Mouse (Mus musculus) CH12.LX (cell line): ENCODE data around the gene Snu13. TPM values are rescaled to one million over a fixed set of nuclear protein-coding genes. Genes with fewer than 3 reads are reported as not detected.

Experiments
- DNase-seq: peaks from one replicate; pipeline ENCODE4 v3.0.0-alpha.2; 2013; ENCODE audit errors: extremely low read depth
- H3K27ac ChIP-seq: 2 replicates; pipeline ENCODE4 v1.5.1; 2012; ENCODE audit warnings: low read depth, mild to moderate bottlenecking, control low read depth, moderate library complexity; ENCODE audit not compliant: insufficient read depth
- H3K27me3 ChIP-seq: replicated peaks from 2 replicates; pipeline ENCODE3; 2012; ENCODE audit warnings: inconsistent platforms
- H3K36me3 ChIP-seq, 2 experiments: replicated peaks in 1 of 2; 2 replicates each; pipeline versions ENCODE3 to v1.6.1; 2012; ENCODE audit warnings: inconsistent platforms in 1 of 2, low read length in 1 of 2, mild to moderate bottlenecking in 1 of 2, mixed read lengths in 1 of 2, moderate library complexity in 1 of 2; ENCODE audit not compliant: control insufficient read depth in 1 of 2, insufficient read depth in 1 of 2
- H3K4me1 ChIP-seq, 2 experiments: 2 replicates each; pipeline ENCODE4 v1.6.1; 2012; ENCODE audit warnings: inconsistent platforms in 1 of 2, moderate library complexity in 1 of 2; ENCODE audit not compliant: insufficient read depth in 2 of 2, control insufficient read depth in 1 of 2
- H3K4me2 ChIP-seq: 2 replicates; pipeline ENCODE4 v1.6.1; 2012; ENCODE audit warnings: low read depth, mild to moderate bottlenecking, control low read depth; ENCODE audit not compliant: poor library complexity, insufficient read depth, severe bottlenecking
- H3K4me3 ChIP-seq, 3 experiments: fragments of 150-350 bp in 1 of 3; sonication (generic) in 1 of 3; replicated peaks in 1 of 3; 2 replicates each; pipeline versions ENCODE3 to v1.5.1; 2011 to 2012; ENCODE audit warnings: low read depth in 2 of 3, low read length in 2 of 3, mild to moderate bottlenecking in 2 of 3, moderate library complexity in 2 of 3, control low read depth in 1 of 3, improper control_type of control experiment in 1 of 3, inconsistent platforms in 1 of 3, mixed read lengths in 1 of 3; ENCODE audit not compliant: poor library complexity in 1 of 3
- H3K79me2 ChIP-seq: replicated peaks from 2 replicates; pipeline ENCODE4 v1.6.1; 2012; ENCODE audit warnings: mild to moderate bottlenecking, moderate library complexity; ENCODE audit not compliant: control insufficient read depth, poor library complexity, insufficient read depth, severe bottlenecking; ENCODE audit errors: extremely low read depth
- H3K9ac ChIP-seq: 2 replicates; pipeline ENCODE4 v1.6.1; 2012; ENCODE audit warnings: low read depth, mild to moderate bottlenecking, control low read depth, moderate library complexity; ENCODE audit not compliant: insufficient read depth
- H3K9me3 ChIP-seq: replicated peaks from 2 replicates; pipeline ENCODE3; 2012; ENCODE audit warnings: low read length, inconsistent platforms, mixed read lengths
- CHD2 ChIP-seq: IDR thresholded peaks from 2 replicates; pipeline ENCODE4 v1.6.1; 2011; ENCODE audit warnings: low read length, improper control_type of control experiment
- ELF1 ChIP-seq: IDR thresholded peaks from 2 replicates; pipeline ENCODE4 v1.6.1; 2014; ENCODE audit warnings: low read depth, mild to moderate bottlenecking, inconsistent platforms, low read length, improper control_type of control experiment
- EP300 ChIP-seq: IDR thresholded peaks from 2 replicates; pipeline ENCODE4 v1.6.1; 2011; ENCODE audit warnings: low read length, improper control_type of control experiment
- ETS1 ChIP-seq: conservative IDR thresholded peaks from 2 replicates; pipeline ENCODE4 v1.6.1; 2012; ENCODE audit warnings: low read depth, mild to moderate bottlenecking, inconsistent platforms, low read length, improper control_type of control experiment, moderate library complexity
- HCFC1 ChIP-seq: IDR thresholded peaks from 2 replicates; pipeline ENCODE4 v1.6.1; 2012; ENCODE audit warnings: low read depth, mild to moderate bottlenecking, inconsistent platforms, low read length, improper control_type of control experiment
- JUND ChIP-seq: conservative IDR thresholded peaks from 2 replicates; pipeline ENCODE4 v1.6.1; 2011; ENCODE audit warnings: low read depth, low read length, improper control_type of control experiment
- KAT2A ChIP-seq: IDR thresholded peaks from 2 replicates; pipeline ENCODE4 v1.6.1; 2012; ENCODE audit warnings: low read length, improper control_type of control experiment, inconsistent platforms; ENCODE audit not compliant: insufficient replicate concordance
- MAX ChIP-seq: IDR thresholded peaks from 2 replicates; pipeline ENCODE4 v1.6.1; 2011; ENCODE audit warnings: low read length, improper control_type of control experiment
- NRF1 ChIP-seq: IDR thresholded peaks from 2 replicates; pipeline ENCODE4 v1.6.1; 2014; ENCODE audit warnings: low read depth, mild to moderate bottlenecking, inconsistent platforms, low read length, improper control_type of control experiment, moderate library complexity
- POLR2A ChIP-seq: IDR thresholded peaks from 2 replicates; pipeline ENCODE4 v1.6.1; 2011; ENCODE audit warnings: low read depth, mild to moderate bottlenecking, improper control_type of control experiment, low read length
- RCOR1 ChIP-seq: conservative IDR thresholded peaks from 2 replicates; pipeline ENCODE4 v1.6.1; 2012; ENCODE audit warnings: low read depth, mild to moderate bottlenecking, inconsistent platforms, low read length, improper control_type of control experiment
- SIN3A ChIP-seq: IDR thresholded peaks from 2 replicates; pipeline ENCODE4 v1.6.1; 2012; ENCODE audit warnings: low read length, improper control_type of control experiment, inconsistent platforms
- SMC3 ChIP-seq: IDR thresholded peaks from 2 replicates; pipeline ENCODE4 v1.6.1; 2011; ENCODE audit warnings: low read depth, low read length, improper control_type of control experiment
- UBTF ChIP-seq: IDR thresholded peaks from 2 replicates; pipeline ENCODE4 v1.6.1; 2012; ENCODE audit warnings: low read depth, mild to moderate bottlenecking, inconsistent platforms, low read length, improper control_type of control experiment, moderate library complexity
- USF1 ChIP-seq: IDR thresholded peaks from 2 replicates; pipeline ENCODE4 v1.6.1; 2014; ENCODE audit warnings: low read depth, mild to moderate bottlenecking, inconsistent platforms, low read length, improper control_type of control experiment
- ZKSCAN1 ChIP-seq: IDR thresholded peaks from 2 replicates; pipeline ENCODE4 v1.6.1; 2012; ENCODE audit warnings: low read depth, inconsistent platforms, low read length, improper control_type of control experiment, borderline replicate concordance
- ZMIZ1 ChIP-seq: IDR thresholded peaks from 2 replicates; pipeline ENCODE4 v1.6.1; 2012; ENCODE audit warnings: low read depth, mild to moderate bottlenecking, inconsistent platforms, low read length, improper control_type of control experiment
- dilution Hi-C: fragments of 300-500 bp; cut with MboI; formaldehyde crosslinking; loops from 2 replicates; pipeline ENCODE4 v1.14.3; 2020; ENCODE audit warnings: low sequenced_read_pairs; ENCODE audit not compliant: extremely low pct_unique_long_range_greater_than_20kb, extremely low pct_ligation_motif_present
- in situ Hi-C: fragments of 300-500 bp; cut with MboI; formaldehyde crosslinking; loops from 3 replicates; pipeline ENCODE4 v1.14.3; 2019; ENCODE audit warnings: low sequenced_read_pairs, low pct_ligation_motif_present, low pct_unique_long_range_greater_than_20kb, mixed read lengths
- polyA plus RNA-seq: library from polyadenylated mRNA; unstranded; fragments of >175 nt; gene quantifications from 2 replicates; pipeline ENCODE4 v1.2.1, GENCODE M21; 2012; ENCODE audit warnings: low read depth; ENCODE audit not compliant: insufficient read length
- total RNA-seq, 2 experiments: library from RNA; depleted of rRNA; stranded (reverse); fragments of 300-350 nt in 1 of 2; fragments of >200 nt in 1 of 2; gene quantifications; 2 replicates each; pipeline ENCODE4 v1.2.3; 2012 to 2014

The Snu13 gene
- total and polyA plus RNA-seq, 3 experiments: 167 to 558 (median 433) TPM

DNA sequence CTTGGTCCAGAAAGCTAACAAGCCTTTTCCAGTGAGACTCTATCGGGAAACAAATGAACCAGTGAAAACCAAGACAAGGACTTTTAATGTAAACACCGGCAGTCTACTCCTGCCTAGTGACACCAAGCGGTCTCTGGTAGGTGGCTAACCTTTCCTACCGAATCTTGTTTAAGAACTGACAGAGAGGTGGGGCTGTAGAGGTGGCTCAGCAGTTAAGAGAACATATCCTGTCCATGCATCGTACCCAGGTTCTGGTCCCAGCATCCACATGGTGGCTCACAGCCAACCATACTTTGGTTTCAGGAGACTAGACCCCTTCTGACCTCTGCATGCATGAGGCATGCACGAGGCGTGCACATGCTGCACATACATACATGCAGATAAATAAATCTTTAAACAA lies 20.1 kb downstream of the Snu13 start:
- DNase-seq: no peak
- 0 out of 2 replicates have a peak overlapping the region, but pooled peaks have one; percentile 9 for H3K4me2 ChIP-seq
- in situ Hi-C loops: no loop called here
- dilution Hi-C loops: no loop called here
- H3K27ac ChIP-seq: peak overlapping the region; percentile 79
- no peak overlapping the region for H3K4me3 ChIP-seq
- no peak overlapping the region for H3K9ac ChIP-seq
- H3K27me3 ChIP-seq: no peaks in the 10 kb centered on the region
- peaks cover 74 to 96% of the 10 kb centered on the region in 2 experiments for H3K36me3 ChIP-seq
- H3K79me2 ChIP-seq: no peaks in the 10 kb centered on the region
- no peaks in the 10 kb centered on the region for H3K9me3 ChIP-seq
- TF ChIP-seq JUND: no peak
- TF ChIP-seq SIN3A: no peak
- no peak for TF ChIP-seq NRF1
- TF ChIP-seq MAX: no peak
- TF ChIP-seq ETS1: no peak
- no peak for TF ChIP-seq POLR2A
- no peak for TF ChIP-seq CHD2
- TF ChIP-seq KAT2A: no peak
- TF ChIP-seq SMC3: no peak
- TF ChIP-seq RCOR1: no peak
- no peak for TF ChIP-seq ELF1
- peaks cover 6 to 38% of the 10 kb centered on the region in 2 experiments for H3K4me1 ChIP-seq

DNA sequence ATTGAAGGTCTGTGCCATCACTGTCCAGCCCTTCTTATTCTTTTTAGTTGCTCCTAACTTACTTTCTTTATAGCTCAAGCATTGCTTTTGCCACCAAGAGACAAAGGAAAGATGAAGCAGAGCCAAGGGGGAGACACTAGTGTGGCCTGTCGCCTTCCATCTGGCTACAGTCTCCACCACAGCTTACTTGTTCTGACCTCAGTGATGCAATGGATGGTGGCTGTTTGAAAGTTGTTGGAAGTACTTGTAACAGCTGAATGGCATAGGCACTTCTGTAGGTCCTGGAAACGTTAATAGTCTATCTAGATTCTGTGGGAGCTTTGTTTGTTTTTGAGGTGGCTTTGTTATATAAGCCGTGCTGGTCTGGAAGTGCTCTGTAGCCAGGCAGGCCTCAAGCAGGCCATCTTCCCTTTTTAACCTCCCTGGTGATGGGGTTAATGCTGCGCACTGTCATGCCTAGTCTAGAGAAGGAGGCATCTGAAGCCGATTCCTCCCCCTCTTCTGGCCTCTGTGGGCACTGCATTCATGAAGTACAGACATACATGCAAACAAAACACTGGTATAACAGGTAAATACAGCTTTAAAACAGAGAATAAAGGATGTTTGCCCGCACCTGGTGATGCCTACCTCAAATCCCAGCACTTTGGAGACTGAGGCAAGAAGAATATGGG lies 23.3 kb downstream of the Snu13 start:
- Histone ChIP-seq H3K79me2 (no peaks in the 10 kb centered on the region), H3K9me3 (peaks cover 2% of the 10 kb centered on the region), H3K4me1 (peaks cover 6 to 47% of the 10 kb centered on the region in 2 experiments), H3K9ac (no peak overlapping the region), H3K36me3 (peaks cover 59 to 91% of the 10 kb centered on the region in 2 experiments), H3K27me3 (no peaks in the 10 kb centered on the region), H3K4me2 (no peak overlapping the region), H3K27ac (no peak overlapping the region), H3K4me3 (no peak overlapping the region)
- no peak for DNase-seq
- in situ Hi-C loops: no loop called here
- TF ChIP-seq UBTF: no peak
- TF ChIP-seq HCFC1: no peak
- no peak for TF ChIP-seq ELF1
- TF ChIP-seq ZKSCAN1: no peak
- TF ChIP-seq USF1: no peak
- no peak for TF ChIP-seq JUND
- TF ChIP-seq ZMIZ1: no peak
- TF ChIP-seq EP300: no peak
- no peak for TF ChIP-seq RCOR1
- TF ChIP-seq KAT2A: no peak
- dilution Hi-C loops: no loop called here
